Mouse (Mus musculus): ENCODE results near the gene Uhmk1. TPM values are rescaled to one million over a fixed set of nuclear protein-coding genes. Genes with fewer than 3 reads are reported as not detected.

Uhmk1 gene
- polyA plus RNA-seq, 1 experiment from 2014 or later = 5.7 TPM

GRCm38 (mm10) chr1:170214383-170214756 lies 827 bp downstream of the Uhmk1 start:
- WGBS = 25% methylated on average over 7 of the region's 7 CpGs
- peaks cover 3% of the 10 kb centered on the region; the same call in 1 of the 2 replicates for H3K4me1 ChIP-seq (ENCODE audit: control insufficient read depth, insufficient read depth, low read length)
- H3K4me2 ChIP-seq (ENCODE audit: low read depth, low read length) = peak overlapping the region; percentile 67
- peak overlapping the region; percentile 82 for H3K4me3 ChIP-seq (ENCODE audit: low read length)
- peak overlapping the region; percentile 94 for H3K9ac ChIP-seq (ENCODE audit: low read depth, low read length)
- no peaks in the 10 kb centered on the region for H3K36me3 ChIP-seq (ENCODE audit: control insufficient read depth, insufficient read depth, low read length)
- H3K27ac ChIP-seq (ENCODE audit: low read length) = peak overlapping the region; percentile 82; the same call in 1 of the 2 replicates
- no peak for ATAC-seq
- no peaks in the 10 kb centered on the region for H3K9me3 ChIP-seq (ENCODE audit: control insufficient read depth, low read length)
- no peaks in the 10 kb centered on the region for H3K27me3 ChIP-seq (replicated peaks; ENCODE audit: control insufficient read depth, insufficient read depth, low read length)

- peaks cover 3% of the 10 kb centered on the region; the same call in 1 of the 2 replicates for H3K4me1 ChIP-seq (ENCODE audit: control insufficient read depth, insufficient read depth, low read length)
- no peak overlapping the region for H3K27ac ChIP-seq (ENCODE audit: low read length)
- H3K9ac ChIP-seq (ENCODE audit: low read depth, low read length) = no peak overlapping the region
- H3K4me2 ChIP-seq (ENCODE audit: low read depth, low read length) = no peak overlapping the region
- no peaks in the 10 kb centered on the region for H3K9me3 ChIP-seq (ENCODE audit: control insufficient read depth, low read length)
- no peak overlapping the region for H3K4me3 ChIP-seq (ENCODE audit: low read length)
- 91% methylated on average over 10 of the region's 10 CpGs for WGBS
- no peaks in the 10 kb centered on the region for H3K36me3 ChIP-seq (ENCODE audit: control insufficient read depth, insufficient read depth, low read length)
- H3K27me3 ChIP-seq (replicated peaks; ENCODE audit: control insufficient read depth, insufficient read depth, low read length) = no peaks in the 10 kb centered on the region
- no peak for ATAC-seq
These were observed 1.9 kb downstream of the Uhmk1 start for GRCm38 (mm10) chr1:170213181-170213879.

- no peak overlapping the region for H3K27ac ChIP-seq (ENCODE audit: low read length)
- H3K27me3 ChIP-seq (replicated peaks; ENCODE audit: control insufficient read depth, insufficient read depth, low read length) = no peaks in the 10 kb centered on the region
- no peak overlapping the region for H3K9ac ChIP-seq (ENCODE audit: low read depth, low read length)
- H3K4me2 ChIP-seq (ENCODE audit: low read depth, low read length) = no peak overlapping the region
- H3K36me3 ChIP-seq (ENCODE audit: control insufficient read depth, insufficient read depth, low read length) = peaks cover 18% of the 10 kb centered on the region
- H3K4me1 ChIP-seq (ENCODE audit: control insufficient read depth, insufficient read depth, low read length) = no peaks in the 10 kb centered on the region
- WGBS = 93% methylated on average over 6 of the region's 6 CpGs
- no peak overlapping the region for H3K4me3 ChIP-seq (ENCODE audit: low read length)
- ATAC-seq = no peak
- H3K9me3 ChIP-seq (ENCODE audit: control insufficient read depth, low read length) = no peaks in the 10 kb centered on the region
These were observed 8.8 kb downstream of the Uhmk1 start for GRCm38 (mm10) chr1:170206395-170206794.

- H3K4me2 ChIP-seq (ENCODE audit: low read depth, low read length) = no peak overlapping the region
- H3K9me3 ChIP-seq (ENCODE audit: control insufficient read depth, low read length) = no peaks in the 10 kb centered on the region
- no peak for ATAC-seq
- no peaks in the 10 kb centered on the region for H3K27me3 ChIP-seq (replicated peaks; ENCODE audit: control insufficient read depth, insufficient read depth, low read length)
- H3K4me1 ChIP-seq (ENCODE audit: control insufficient read depth, insufficient read depth, low read length) = no peaks in the 10 kb centered on the region
- no peak overlapping the region for H3K4me3 ChIP-seq (ENCODE audit: low read length)
- WGBS = 75% methylated on average over 3 of the region's 3 CpGs
- H3K9ac ChIP-seq (ENCODE audit: low read depth, low read length) = no peak overlapping the region
- H3K36me3 ChIP-seq (ENCODE audit: control insufficient read depth, insufficient read depth, low read length) = 0 out of 2 replicates have a peak, but pooled peaks cover 5% of the 10 kb centered on the region
- no peak overlapping the region for H3K27ac ChIP-seq (ENCODE audit: low read length)
These were observed 14.8 kb downstream of the Uhmk1 start for GRCm38 (mm10) chr1:170200379-170200778.

- Histone ChIP-seq H3K4me1 (ENCODE audit: control insufficient read depth, insufficient read depth, low read length) (no peaks in the 10 kb centered on the region), H3K9me3 (ENCODE audit: control insufficient read depth, low read length) (no peaks in the 10 kb centered on the region), H3K9ac (ENCODE audit: low read depth, low read length) (no peak overlapping the region), H3K4me2 (ENCODE audit: low read depth, low read length) (no peak overlapping the region), H3K4me3 (ENCODE audit: low read length) (no peak overlapping the region), H3K27ac (ENCODE audit: low read length) (no peak overlapping the region), H3K27me3 (replicated peaks; ENCODE audit: control insufficient read depth, insufficient read depth, low read length) (no peaks in the 10 kb centered on the region), H3K36me3 (ENCODE audit: control insufficient read depth, insufficient read depth, low read length) (peaks cover 16% of the 10 kb centered on the region; the same call in 1 of the 2 replicates)
- no peak for ATAC-seq
- 94% methylated on average over 8 of the region's 8 CpGs for WGBS
These were observed 19.0 kb downstream of the Uhmk1 start for GRCm38 (mm10) chr1:170196211-170196610.

- Histone ChIP-seq H3K9me3 (ENCODE audit: control insufficient read depth, low read length) (no peaks in the 10 kb centered on the region), H3K4me2 (ENCODE audit: low read depth, low read length) (no peak overlapping the region), H3K9ac (ENCODE audit: low read depth, low read length) (no peak overlapping the region), H3K36me3 (ENCODE audit: control insufficient read depth, insufficient read depth, low read length) (peaks cover 16% of the 10 kb centered on the region; the same call in 1 of the 2 replicates), H3K4me3 (ENCODE audit: low read length) (no peak overlapping the region), H3K27ac (ENCODE audit: low read length) (no peak overlapping the region), H3K4me1 (ENCODE audit: control insufficient read depth, insufficient read depth, low read length) (no peaks in the 10 kb centered on the region), H3K27me3 (replicated peaks; ENCODE audit: control insufficient read depth, insufficient read depth, low read length) (no peaks in the 10 kb centered on the region)
- 85% methylated on average over 1 of the region's 1 CpGs for WGBS
- no peak for ATAC-seq
These were observed 23.3 kb downstream of the Uhmk1 start for GRCm38 (mm10) chr1:170191925-170192324.

GRCm38 (mm10) chr1:170190225-170190624 lies 25.0 kb downstream of the Uhmk1 start:
- WGBS = 62% methylated on average over 4 of the region's 4 CpGs
- no peak overlapping the region for H3K4me2 ChIP-seq (ENCODE audit: low read depth, low read length)
- no peaks in the 10 kb centered on the region for H3K4me1 ChIP-seq (ENCODE audit: control insufficient read depth, insufficient read depth, low read length)
- H3K9ac ChIP-seq (ENCODE audit: low read depth, low read length) = no peak overlapping the region
- no peak overlapping the region for H3K4me3 ChIP-seq (ENCODE audit: low read length)
- peaks cover 13% of the 10 kb centered on the region; the same call in 1 of the 2 replicates for H3K36me3 ChIP-seq (ENCODE audit: control insufficient read depth, insufficient read depth, low read length)
- H3K9me3 ChIP-seq (ENCODE audit: control insufficient read depth, low read length) = no peaks in the 10 kb centered on the region
- peak; percentile 64 for ATAC-seq
- H3K27me3 ChIP-seq (replicated peaks; ENCODE audit: control insufficient read depth, insufficient read depth, low read length) = no peaks in the 10 kb centered on the region
- no peak overlapping the region for H3K27ac ChIP-seq (ENCODE audit: low read length)

- Histone ChIP-seq H3K9me3 (ENCODE audit: control insufficient read depth, low read length) (no peaks in the 10 kb centered on the region), H3K9ac (ENCODE audit: low read depth, low read length) (no peak overlapping the region), H3K27me3 (replicated peaks; ENCODE audit: control insufficient read depth, insufficient read depth, low read length) (no peaks in the 10 kb centered on the region), H3K36me3 (ENCODE audit: control insufficient read depth, insufficient read depth, low read length) (peaks cover 5% of the 10 kb centered on the region; the same call in 1 of the 2 replicates), H3K4me1 (ENCODE audit: control insufficient read depth, insufficient read depth, low read length) (no peaks in the 10 kb centered on the region), H3K27ac (ENCODE audit: low read length) (no peak overlapping the region), H3K4me2 (ENCODE audit: low read depth, low read length) (no peak overlapping the region), H3K4me3 (ENCODE audit: low read length) (no peak overlapping the region)
- WGBS = 73% methylated on average over 11 of the region's 11 CpGs
- no peak for ATAC-seq
These were observed 26.6 kb downstream of the Uhmk1 start for GRCm38 (mm10) chr1:170188601-170189000.

- no peak overlapping the region; the same call in 1 of the 2 replicates for H3K27ac ChIP-seq (ENCODE audit: low read length)
- no peak overlapping the region for H3K4me2 ChIP-seq (ENCODE audit: low read depth, low read length)
- no peaks in the 10 kb centered on the region for H3K27me3 ChIP-seq (replicated peaks; ENCODE audit: control insufficient read depth, insufficient read depth, low read length)
- WGBS = 59% methylated on average over 5 of the region's 5 CpGs
- H3K36me3 ChIP-seq (ENCODE audit: control insufficient read depth, insufficient read depth, low read length) = no peaks in the 10 kb centered on the region
- H3K4me3 ChIP-seq (ENCODE audit: low read length) = no peak overlapping the region
- no peaks in the 10 kb centered on the region for H3K9me3 ChIP-seq (ENCODE audit: control insufficient read depth, low read length)
- H3K9ac ChIP-seq (ENCODE audit: low read depth, low read length) = no peak overlapping the region
- H3K4me1 ChIP-seq (ENCODE audit: control insufficient read depth, insufficient read depth, low read length) = no peaks in the 10 kb centered on the region
- no peak for ATAC-seq
These were observed 28.7 kb downstream of the Uhmk1 start for GRCm38 (mm10) chr1:170186531-170186930.

All from intestine, embryonic 16.5 days (tissue).